Mouse (Mus musculus): Measurements from ENCODE around the gene Efemp2. TPM values are rescaled to one million over a fixed set of nuclear protein-coding genes. Genes with fewer than 3 reads are reported as not detected.

The Efemp2 gene
- polyA plus RNA-seq, 2 experiments = 193 to 239 TPM

GRCm38 (mm10) chr19:5455037-5455436, 18.7 kb upstream of the Efemp2 start:
- 0 out of 2 replicates have a peak overlapping the region, but pooled peaks have one; percentile 12 for H3K9ac ChIP-seq (ENCODE audit: low read depth, low read length, severe bottlenecking)
- H3K27ac ChIP-seq (replicated peaks; ENCODE audit: low read depth, low read length) = no peak overlapping the region
- H3K36me3 ChIP-seq (ENCODE audit: control insufficient read depth, insufficient read depth, low read length) = peaks cover 10% of the 10 kb centered on the region
- H3K4me1 ChIP-seq (ENCODE audit: control insufficient read depth, insufficient read depth, low read length) = peaks cover 17% of the 10 kb centered on the region
- peak overlapping the region; percentile 98; the same call in 1 of the 2 replicates for H3K4me2 ChIP-seq (replicated peaks; ENCODE audit: low read depth, low read length, severe bottlenecking)
- WGBS = 83% methylated on average over 12 of the region's 12 CpGs
- DNase-seq (ENCODE audit: low spot score) = no peak
- no peak for TF ChIP-seq POLR2A (IDR thresholded peaks at IDR 0.05; ENCODE audit: borderline replicate concordance, extremely low read depth, insufficient read depth, insufficient read length)
- H3K4me3 ChIP-seq (replicated peaks; ENCODE audit: low read length) = 0 out of 2 replicates have a peak overlapping the region, but pooled peaks have one; percentile 62
- no peaks in the 10 kb centered on the region for H3K9me3 ChIP-seq (ENCODE audit: control insufficient read depth, low read length)
- ATAC-seq (ENCODE audit: low FRiP score, low read depth) = no peak
- no peaks in the 10 kb centered on the region for H3K27me3 ChIP-seq (ENCODE audit: control insufficient read depth, insufficient read depth, low read length)

GRCm38 (mm10) chr19:5455568-5455967, 18.2 kb upstream of the Efemp2 start:
- Histone ChIP-seq H3K36me3 (ENCODE audit: control insufficient read depth, insufficient read depth, low read length) (peaks cover 10% of the 10 kb centered on the region), H3K27ac (replicated peaks; ENCODE audit: low read depth, low read length) (no peak overlapping the region), H3K4me3 (replicated peaks; ENCODE audit: low read length) (peak overlapping the region; percentile 62), H3K9ac (ENCODE audit: low read depth, low read length, severe bottlenecking) (no peak overlapping the region), H3K4me2 (replicated peaks; ENCODE audit: low read depth, low read length, severe bottlenecking) (peak overlapping the region; percentile 98), H3K9me3 (ENCODE audit: control insufficient read depth, low read length) (no peaks in the 10 kb centered on the region), H3K27me3 (ENCODE audit: control insufficient read depth, insufficient read depth, low read length) (no peaks in the 10 kb centered on the region), H3K4me1 (ENCODE audit: control insufficient read depth, insufficient read depth, low read length) (peaks cover 19% of the 10 kb centered on the region)
- DNase-seq (ENCODE audit: low spot score) = no peak
- no peak for TF ChIP-seq POLR2A (IDR thresholded peaks at IDR 0.05; ENCODE audit: borderline replicate concordance, extremely low read depth, insufficient read depth, insufficient read length)
- WGBS = 72% methylated on average over 8 of the region's 8 CpGs
- no peak for ATAC-seq (ENCODE audit: low FRiP score, low read depth)

- Histone ChIP-seq H3K27me3 (ENCODE audit: control insufficient read depth, insufficient read depth, low read length) (no peaks in the 10 kb centered on the region), H3K4me1 (ENCODE audit: control insufficient read depth, insufficient read depth, low read length) (peaks cover 23% of the 10 kb centered on the region), H3K27ac (replicated peaks; ENCODE audit: low read depth, low read length) (peak overlapping the region; percentile 70), H3K9me3 (ENCODE audit: control insufficient read depth, low read length) (no peaks in the 10 kb centered on the region), H3K36me3 (ENCODE audit: control insufficient read depth, insufficient read depth, low read length) (peaks cover 10% of the 10 kb centered on the region), H3K4me2 (replicated peaks; ENCODE audit: low read depth, low read length, severe bottlenecking) (peak overlapping the region; percentile 98), H3K4me3 (replicated peaks; ENCODE audit: low read length) (peak overlapping the region; percentile 62), H3K9ac (ENCODE audit: low read depth, low read length, severe bottlenecking) (peak overlapping the region; percentile 60)
- TF ChIP-seq POLR2A (IDR thresholded peaks at IDR 0.05; ENCODE audit: borderline replicate concordance, extremely low read depth, insufficient read depth, insufficient read length) = no peak
- no peak for DNase-seq (ENCODE audit: low spot score)
- 1% methylated on average over 26 of the region's 26 CpGs for WGBS
- no peak for ATAC-seq (ENCODE audit: low FRiP score, low read depth)
Observed at GRCm38 (mm10) chr19:5456241-5456921, 17.4 kb upstream of the Efemp2 start.

GRCm38 (mm10) chr19:5456922-5457745, 16.6 kb upstream of the Efemp2 start:
- DNase-seq (ENCODE audit: low spot score) = peak; percentile 93
- TF ChIP-seq POLR2A (IDR thresholded peaks at IDR 0.05; ENCODE audit: borderline replicate concordance, extremely low read depth, insufficient read depth, insufficient read length) = peak; percentile 85
- peak; percentile 90 for ATAC-seq (ENCODE audit: low FRiP score, low read depth)
- Histone ChIP-seq H3K9ac (ENCODE audit: low read depth, low read length, severe bottlenecking) (peak overlapping the region; percentile 60), H3K36me3 (ENCODE audit: control insufficient read depth, insufficient read depth, low read length) (peaks cover 16% of the 10 kb centered on the region), H3K4me3 (replicated peaks; ENCODE audit: low read length) (peak overlapping the region; percentile 62), H3K4me1 (ENCODE audit: control insufficient read depth, insufficient read depth, low read length) (peaks cover 26% of the 10 kb centered on the region), H3K9me3 (ENCODE audit: control insufficient read depth, low read length) (no peaks in the 10 kb centered on the region), H3K27me3 (ENCODE audit: control insufficient read depth, insufficient read depth, low read length) (no peaks in the 10 kb centered on the region), H3K27ac (replicated peaks; ENCODE audit: low read depth, low read length) (peak overlapping the region; percentile 70), H3K4me2 (replicated peaks; ENCODE audit: low read depth, low read length, severe bottlenecking) (peak overlapping the region; percentile 98)
- under 1% methylated on average over 68 of the region's 70 CpGs for WGBS

GRCm38 (mm10) chr19:5457746-5458442, 15.9 kb upstream of the Efemp2 start, which contains the start of gene Ccdc85b:
Gene Ccdc85b, minus strand, starts transcription at chr19:5457894.
- H3K4me2 ChIP-seq (replicated peaks; ENCODE audit: low read depth, low read length, severe bottlenecking) = peak within 1 kb of the TSS; percentile 98
- H3K36me3 ChIP-seq (ENCODE audit: control insufficient read depth, insufficient read depth, low read length) = peaks cover 23% of the 10 kb centered on the region
- no peak for ATAC-seq (ENCODE audit: low FRiP score, low read depth)
- no peak for DNase-seq (ENCODE audit: low spot score)
- TF ChIP-seq POLR2A (IDR thresholded peaks at IDR 0.05; ENCODE audit: borderline replicate concordance, extremely low read depth, insufficient read depth, insufficient read length) = no peak
- H3K4me1 ChIP-seq (ENCODE audit: control insufficient read depth, insufficient read depth, low read length) = peaks cover 26% of the 10 kb centered on the region
- no peaks in the 10 kb centered on the region for H3K9me3 ChIP-seq (ENCODE audit: control insufficient read depth, low read length)
- WGBS = 18% methylated on average over 14 of the region's 14 CpGs
- H3K27ac ChIP-seq (replicated peaks; ENCODE audit: low read depth, low read length) = peak within 1 kb of the TSS; percentile 70
- H3K4me3 ChIP-seq (replicated peaks; ENCODE audit: low read length) = peak within 1 kb of the TSS; percentile 62
- H3K27me3 ChIP-seq (ENCODE audit: control insufficient read depth, insufficient read depth, low read length) = no peaks in the 10 kb centered on the region
- H3K9ac ChIP-seq (ENCODE audit: low read depth, low read length, severe bottlenecking) = peak within 1 kb of the TSS; percentile 60
